Mouse (Mus musculus) mouse trophoblast stem cell (cell line): Measurements from ENCODE around the gene Mgat3.

ENCODE experiments used
- in situ Hi-C, 2 experiments: fragments of 300-500 bp; cut with MseI, MboI; formaldehyde crosslinking; loops; 2 replicates in 1 of 2; 3 replicates in 1 of 2; pipeline ENCODE4 v1.15.1; 2025

The Mgat3 gene

DNA sequence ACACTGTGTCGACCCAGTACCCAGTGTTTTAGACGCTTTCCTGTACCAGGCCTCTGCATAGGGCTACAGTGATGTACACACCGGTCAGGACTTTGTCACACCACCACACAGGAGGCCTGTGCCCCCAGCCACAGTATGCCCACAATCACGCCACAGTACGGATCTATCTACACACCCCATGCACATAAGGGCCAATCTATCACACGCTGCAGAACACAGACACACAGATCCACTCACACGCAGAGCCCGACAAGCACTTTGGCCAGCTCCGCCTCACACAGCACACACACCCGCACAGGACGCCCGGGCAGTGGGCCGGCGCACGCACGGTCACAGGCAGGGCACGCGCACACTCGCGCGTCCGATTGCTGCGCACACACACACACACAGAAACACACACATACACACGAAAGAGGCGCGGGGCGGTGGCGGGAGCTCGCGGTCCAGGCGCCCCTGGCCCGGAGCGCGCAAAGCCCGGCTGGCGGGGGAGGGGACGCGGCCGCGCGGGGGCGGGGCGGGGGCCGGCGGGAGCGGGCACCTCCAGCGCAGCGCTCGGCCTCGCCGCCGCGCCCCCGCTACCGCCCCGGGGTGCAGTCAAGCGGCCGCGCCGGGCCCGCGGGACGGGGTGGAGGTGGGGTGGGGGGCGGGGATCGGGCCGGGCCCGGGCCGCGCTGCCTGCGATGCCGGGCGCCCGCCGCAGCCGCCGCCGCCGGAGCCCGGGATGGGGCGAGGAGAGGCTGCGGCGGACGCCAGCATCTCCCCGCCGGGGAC, at the start of gene Mgat3:
Gene Mgat3 (plus strand): TSS at position 721 of the 771 bp plus-strand sequence.
- in situ Hi-C loops: no loop called here

DNA sequence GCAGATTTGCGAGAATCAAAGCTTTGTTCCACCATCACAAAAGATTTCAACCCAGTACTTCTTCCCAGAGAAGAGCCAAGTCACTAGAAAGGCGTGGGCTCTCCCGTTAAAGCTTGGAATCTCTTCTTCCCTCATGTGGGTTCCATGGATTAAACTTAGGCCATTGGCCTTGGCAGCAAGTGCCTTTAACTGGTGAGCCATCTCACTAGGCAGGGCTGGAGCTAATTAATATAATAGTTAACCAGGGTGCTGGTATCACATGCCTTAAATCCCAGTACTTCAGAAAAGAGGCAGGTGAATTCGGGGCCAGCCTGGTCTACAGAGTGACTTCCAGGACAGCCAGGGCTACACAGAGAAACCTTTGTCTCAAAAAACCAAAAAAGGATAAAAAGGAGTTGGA, 48.9 kb upstream of the Mgat3 start:
- in situ Hi-C loops: no loop called here

DNA sequence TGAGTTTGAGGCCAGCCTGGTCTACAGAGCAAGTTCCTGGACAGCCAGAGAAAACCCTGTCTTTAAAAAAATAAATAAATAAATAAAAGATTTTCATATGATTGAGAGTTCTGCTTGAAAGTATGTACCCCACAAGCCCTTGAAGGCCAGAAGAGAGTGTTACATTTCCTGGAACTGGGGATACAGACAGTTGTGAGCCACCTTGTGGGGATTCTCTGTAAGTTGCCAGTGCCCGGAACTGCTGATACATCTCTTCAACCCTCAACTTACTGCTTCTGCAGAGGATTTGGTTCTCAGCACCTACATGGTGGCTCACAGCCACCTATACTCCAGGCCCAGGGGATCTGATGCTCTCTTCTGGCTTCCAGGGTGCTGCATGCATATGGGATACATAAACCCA, 46.3 kb upstream of the Mgat3 start:
- in situ Hi-C loops: no loop called here

DNA sequence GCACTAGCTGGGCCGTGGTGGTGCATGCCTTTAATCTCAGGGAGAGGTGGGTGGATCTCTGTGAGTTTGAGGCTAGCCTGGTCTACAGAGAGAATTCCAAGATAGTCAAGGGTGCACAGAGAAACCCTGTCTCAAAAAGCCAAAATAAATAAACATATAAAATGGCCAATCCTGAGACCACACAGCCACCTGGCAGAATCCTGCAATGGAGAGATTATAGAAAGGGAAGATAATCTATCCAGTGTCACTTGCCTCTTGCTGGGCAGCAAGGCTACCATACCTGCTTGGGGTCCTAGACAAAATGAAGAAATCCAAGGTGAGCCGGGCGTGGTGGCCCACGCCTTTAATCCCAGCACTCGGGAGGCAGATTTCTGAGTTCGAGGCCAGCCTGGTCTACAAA, 43.5 kb upstream of the Mgat3 start:
- in situ Hi-C loops: no loop called here

DNA sequence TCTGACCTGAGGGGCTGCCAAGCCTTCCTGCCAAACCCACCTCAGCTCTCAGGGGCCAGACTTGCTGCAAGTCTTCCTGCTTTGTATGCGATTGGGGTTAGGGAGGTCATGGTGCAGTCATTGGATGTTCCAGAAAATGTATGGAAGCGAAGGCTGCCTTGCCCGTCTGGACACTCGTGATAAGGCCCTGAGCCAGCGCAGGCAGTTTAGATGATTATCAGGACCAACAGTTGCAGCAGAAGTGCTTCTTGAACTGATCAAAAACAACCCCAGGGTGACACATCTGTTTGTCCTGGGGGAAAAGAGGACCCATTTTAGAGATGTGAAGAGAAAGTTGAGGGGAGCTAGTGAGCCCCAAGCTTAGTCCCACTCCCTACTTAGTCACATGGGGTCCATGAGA, 42.8 kb upstream of the Mgat3 start:
- in situ Hi-C loops: no loop called here

DNA sequence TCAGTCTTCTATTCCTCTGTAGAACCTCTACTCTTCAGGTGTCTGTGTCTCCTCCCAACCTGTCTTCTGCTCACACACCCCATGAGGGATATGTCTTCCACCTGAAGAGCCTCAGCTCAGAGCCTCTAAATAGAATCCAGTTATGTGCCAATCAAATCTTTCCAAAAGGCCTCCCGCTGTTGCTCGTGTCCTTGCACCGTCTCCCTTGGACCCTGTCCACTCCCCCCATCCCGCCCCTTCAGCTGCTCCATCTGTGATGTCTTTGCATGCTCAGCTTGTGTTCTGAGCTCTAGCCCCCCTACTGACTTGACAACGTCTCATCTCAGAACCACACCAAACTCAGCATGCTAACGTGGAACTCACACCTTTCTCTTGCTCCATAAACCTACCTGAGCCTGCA, 42.1 kb upstream of the Mgat3 start:
- in situ Hi-C loops: no loop called here

DNA sequence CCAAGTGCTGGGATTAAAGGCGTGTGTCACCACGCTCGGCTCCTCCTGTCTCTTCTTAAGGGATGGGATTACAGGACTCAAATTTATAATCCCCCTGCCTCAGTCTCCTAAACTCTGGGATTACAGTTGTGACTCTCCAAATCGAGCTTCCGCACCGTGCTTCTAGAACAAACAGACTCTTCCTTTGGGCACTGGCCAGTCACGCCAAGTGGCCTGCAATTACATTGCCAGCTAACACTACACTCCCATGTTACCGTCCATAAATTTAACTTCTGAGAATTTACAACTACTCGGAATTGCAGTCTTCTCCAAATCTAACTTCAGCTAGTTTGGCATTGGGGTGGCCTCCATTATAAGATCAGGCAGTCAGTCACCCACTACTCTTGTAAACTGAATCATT, 41.1 kb upstream of the Mgat3 start:
- in situ Hi-C loops: no loop called here

DNA sequence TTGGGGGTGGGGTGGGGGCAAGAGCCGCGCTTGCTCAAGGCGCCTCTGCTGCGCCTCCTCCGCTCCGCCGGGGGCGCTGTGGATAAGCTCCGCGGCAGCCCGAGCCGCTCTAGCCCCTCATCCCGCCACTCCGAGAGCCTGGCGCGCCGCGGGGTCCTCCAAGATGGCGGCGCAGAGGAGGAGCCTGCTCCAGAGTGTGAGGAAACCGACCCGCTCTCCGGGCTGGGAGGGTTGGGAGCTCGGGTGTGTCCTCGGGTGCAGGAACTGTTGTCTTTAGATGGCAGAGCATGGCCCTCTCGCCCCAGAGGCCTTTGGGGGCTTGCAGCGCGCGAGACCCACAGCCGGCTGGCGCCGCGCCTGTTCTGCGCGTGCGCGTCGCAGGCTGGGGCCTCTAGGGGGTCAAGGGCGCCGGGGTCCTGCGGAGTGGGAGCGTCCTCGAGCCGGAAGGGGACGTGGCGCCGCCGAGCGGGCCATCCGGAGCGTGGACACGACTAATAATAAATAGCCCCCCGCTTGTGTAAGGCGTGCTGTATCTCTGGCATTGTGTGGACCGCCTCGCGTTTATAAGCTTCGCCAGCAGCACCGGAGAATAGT, 40.4 kb upstream of the Mgat3 start, which contains the start of gene Tab1:
Gene Tab1 (plus strand): TSS at position 135 of the 594 bp plus-strand sequence.
- in situ Hi-C loops: no loop called here

DNA sequence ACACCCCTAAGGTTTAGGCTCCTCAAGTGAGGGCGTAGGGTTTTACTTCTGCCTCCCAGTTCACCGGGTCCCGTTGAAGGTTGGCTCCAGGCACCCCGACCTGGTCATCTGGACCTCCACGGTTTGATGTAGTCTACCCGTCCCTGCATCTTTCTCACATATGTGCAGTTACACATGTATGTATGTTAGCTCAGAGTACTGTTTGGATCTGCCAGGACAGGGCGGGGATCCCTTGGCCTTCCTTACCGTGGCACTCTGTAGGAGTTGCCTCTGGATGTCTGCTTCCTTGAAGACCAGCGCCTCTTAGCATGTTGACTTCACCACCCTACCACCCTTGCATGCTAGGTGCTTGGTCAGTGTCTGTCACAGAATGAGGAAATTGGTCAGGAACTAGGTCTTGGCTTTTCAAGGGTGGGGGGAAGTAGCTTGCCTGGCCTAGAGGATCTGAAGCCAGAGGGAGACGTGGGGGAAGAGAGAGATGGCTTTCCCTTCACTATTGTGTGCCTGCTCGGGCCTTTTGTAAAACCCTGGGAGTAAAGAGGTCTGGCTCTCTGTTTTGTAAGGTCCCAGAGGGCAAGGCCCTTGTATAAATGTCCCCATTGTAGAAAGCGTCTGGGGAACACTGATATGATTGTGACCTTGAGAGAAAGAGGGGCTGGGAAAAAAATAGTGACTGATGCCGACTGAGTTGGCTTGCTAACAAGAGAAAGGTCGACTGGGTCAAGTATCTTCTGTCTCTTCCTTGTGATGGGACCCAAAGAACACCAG, 39.7 kb upstream of the Mgat3 start:
- in situ Hi-C loops: no loop called here

DNA sequence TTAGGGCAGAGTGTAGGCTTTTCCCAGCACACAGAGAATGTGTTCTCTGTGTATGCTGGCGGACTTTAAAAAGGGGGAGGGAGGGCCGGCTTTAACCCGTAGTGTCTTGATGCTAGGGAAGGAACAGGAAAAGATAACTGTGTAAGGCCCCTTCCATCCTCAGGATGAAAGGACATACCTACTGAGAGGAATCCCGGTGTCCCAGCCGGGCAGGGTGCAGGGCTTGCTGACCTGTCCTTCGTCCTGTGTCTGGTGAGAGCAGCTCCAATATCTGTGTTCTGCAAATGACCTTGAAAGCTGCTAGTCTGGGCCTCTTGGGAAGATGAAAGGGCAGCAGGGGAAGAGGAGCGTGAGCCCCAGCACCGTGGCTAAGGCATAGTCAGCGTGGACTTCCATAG, 39.1 kb upstream of the Mgat3 start:
- in situ Hi-C loops: no loop called here

DNA sequence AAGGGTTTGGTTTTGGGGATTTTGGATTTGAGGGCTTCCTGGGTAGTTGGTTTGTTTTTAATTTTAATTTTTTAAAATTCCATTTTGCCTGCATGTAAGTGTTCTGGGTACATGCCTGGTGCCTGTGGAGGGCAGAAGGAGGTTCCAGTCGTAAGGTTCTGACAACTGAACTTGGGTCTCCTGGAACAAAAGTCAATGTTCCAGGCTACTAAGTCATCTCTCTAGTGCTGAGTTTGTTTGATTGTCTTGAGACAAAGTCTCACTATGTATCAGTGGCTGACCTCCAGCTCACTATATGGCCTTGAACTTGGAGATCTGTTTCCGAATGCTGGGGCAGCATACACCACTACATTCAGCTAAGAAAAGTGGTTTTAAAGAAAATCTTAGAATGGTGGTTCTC, 38.0 kb upstream of the Mgat3 start:
- in situ Hi-C loops: no loop called here

DNA sequence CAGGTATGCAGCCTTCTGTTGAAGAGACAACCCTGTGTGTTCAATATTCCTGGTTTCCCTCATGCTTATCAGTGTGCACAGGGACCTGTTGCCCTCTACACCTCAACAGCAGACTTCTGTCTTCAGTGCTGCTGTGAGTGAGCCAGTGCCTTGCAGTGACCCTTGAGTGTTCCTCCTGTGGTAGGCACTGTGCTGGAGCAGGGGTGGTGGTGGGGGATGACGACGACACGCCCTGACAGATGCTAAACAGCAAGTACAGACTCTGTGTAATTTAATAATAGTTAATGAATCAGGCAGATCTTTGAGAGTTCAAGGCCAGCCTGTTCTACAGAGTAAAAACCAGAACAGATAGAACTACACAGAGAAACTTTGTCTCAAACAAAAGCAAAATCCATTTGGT, 36.9 kb upstream of the Mgat3 start:
- in situ Hi-C loops: no loop called here

DNA sequence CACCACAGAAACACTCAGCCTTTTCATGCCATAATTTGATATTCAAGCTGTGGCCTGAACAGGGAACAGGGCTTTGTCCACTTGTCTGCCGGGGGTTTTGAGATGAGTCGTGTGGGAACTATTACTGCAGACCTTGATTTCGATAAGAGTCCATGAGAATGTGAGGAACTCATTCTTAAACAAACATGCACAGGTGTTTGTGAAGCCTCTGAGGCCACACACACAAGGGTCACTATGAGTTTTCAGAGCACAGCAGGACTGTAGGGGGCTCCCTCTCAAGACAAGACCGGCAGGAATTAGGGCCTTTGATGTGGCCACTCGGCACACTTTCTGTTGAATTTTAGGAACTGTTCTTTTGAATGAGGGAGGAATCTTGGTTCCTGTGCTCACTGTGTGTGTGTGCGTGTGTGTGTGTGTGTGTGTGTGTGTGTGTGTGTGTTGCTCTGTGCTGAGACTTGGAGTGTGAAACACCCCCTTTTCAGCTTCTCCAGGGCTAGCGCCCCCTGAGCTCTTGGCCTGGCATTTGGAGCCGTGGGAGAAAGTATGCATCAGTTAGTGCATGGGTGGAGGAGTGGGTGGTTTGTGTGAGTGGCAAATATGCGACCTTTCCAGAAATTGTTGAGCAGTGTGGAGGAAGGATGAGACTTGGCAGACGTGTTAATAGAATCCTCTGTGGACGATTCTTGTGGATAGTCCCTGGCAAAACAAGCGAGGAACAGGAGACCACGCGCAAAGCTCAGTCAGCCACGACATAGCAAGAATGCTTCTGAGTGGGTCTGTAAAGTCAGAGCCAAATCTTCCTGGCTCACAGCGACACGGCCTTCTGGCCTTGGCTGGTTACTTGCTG, 35.4 kb upstream of the Mgat3 start:
- in situ Hi-C loops: no loop called here

DNA sequence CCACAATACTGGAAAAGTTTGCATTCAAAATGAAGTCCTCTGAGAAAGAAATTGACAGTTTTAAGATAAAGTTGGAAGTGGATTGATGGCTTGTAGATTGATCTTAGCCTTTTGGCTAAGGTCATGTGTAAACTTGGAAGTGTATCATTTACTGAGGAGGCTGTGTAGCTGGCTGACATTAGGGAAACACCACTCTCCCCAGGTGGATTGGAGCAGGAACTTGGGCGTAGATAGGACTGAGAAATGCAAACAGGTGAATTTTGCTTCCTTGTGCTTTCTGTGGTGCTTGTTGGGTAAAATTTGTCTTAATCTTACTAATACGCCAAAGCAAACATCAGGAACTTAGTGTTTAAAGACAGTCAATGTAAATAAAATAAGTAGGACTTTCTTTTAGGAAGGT, 33.2 kb upstream of the Mgat3 start:
- in situ Hi-C loops: no loop called here

DNA sequence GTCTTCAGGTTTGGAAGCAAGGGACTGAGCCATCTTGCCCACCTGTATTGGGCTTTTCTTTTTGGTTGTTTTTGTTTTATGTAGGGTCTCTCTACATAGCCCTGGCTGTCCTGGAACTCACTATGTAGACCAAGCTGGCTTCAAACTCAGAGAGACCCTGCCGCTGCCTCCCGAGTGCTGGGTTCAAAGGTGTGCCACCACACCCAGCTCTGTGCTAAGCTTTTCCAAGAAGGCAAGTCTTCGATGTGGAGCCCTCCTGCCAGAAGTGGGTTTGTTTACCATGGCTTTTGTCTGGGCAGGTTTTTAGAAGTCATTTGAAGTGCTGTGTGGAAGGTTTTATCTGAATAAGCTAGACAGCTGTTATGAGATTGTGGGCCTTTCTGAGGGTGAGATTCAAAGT, 32.6 kb upstream of the Mgat3 start:
- in situ Hi-C loops: no loop called here

DNA sequence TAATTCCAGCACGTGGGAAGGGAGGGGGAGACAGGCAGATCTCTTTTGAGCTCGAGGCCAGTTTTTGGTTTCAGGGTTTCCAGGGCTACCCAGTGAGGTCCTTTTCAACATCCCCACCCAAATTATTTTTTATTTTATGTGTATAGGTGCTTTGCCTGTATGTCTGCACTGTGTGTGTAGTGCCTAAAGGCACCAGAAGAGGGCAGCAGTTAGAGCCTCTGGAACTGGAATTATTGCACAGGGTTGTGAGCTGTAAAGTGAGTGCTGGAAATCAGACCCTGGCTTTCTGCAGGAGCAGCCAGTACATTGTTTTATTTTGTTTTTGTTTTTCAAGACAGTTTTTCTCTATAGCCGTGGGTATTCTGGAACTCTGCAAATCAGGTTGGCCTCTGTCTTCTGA, 31.4 kb upstream of the Mgat3 start:
- in situ Hi-C loops: no loop called here

DNA sequence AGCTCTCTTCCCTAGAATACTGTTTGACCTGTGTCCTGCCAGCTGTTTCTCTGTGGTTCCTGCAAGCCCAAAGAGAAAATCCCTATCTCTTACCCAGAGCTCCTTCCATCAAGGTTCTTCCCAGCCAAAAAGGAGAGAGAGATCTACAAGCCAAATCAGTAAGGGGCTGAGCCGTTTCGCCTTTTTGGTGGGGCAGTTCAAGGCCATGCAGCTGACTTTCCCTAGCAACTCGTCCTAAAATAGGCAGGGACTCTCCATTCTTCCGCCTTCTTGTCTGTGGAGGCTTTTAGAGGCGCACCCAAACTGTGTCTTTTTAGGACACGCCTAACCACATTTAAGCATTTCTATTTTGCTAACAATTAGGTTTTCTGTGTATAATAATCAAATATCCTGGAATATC, 29.8 kb upstream of the Mgat3 start:
- in situ Hi-C loops: no loop called here

DNA sequence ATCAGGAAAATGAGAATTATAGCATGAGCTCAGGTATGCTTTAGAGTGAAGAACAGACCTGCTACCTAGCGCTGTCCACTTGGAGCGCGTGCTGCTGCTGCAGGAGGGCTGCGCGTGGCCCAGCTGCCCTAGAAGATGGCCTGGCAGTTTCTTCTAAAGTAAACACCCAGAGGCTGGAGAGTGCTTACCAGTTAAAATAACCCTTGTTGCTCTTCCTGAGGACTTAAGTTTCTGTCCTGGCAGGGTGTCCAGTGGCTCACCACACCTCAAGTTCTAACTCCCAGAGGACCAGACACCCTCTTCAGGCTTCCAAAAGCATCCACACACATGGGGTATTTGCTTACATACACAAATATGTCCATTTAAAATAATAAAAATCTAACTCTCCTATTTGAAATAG, 28.1 kb upstream of the Mgat3 start:
- in situ Hi-C loops: no loop called here

DNA sequence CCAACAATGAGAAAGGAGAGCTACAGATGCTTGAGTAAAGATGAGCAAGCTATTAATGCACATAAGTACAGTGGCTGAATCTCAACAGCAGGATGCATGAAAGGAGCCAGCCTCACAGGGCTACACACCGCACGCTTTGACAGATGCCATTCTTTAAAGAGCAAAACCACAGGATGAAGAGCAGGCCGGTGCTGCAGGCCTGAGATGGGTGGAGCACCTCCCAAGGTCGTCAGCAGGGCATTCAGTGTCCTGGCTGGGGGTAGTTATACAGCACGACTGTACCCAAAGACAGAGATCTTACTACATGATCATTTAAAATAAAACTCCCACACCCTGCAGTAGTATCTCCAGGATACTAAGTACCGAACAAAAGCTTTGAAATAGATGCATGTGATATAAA, 27.4 kb upstream of the Mgat3 start:
- in situ Hi-C loops: no loop called here

DNA sequence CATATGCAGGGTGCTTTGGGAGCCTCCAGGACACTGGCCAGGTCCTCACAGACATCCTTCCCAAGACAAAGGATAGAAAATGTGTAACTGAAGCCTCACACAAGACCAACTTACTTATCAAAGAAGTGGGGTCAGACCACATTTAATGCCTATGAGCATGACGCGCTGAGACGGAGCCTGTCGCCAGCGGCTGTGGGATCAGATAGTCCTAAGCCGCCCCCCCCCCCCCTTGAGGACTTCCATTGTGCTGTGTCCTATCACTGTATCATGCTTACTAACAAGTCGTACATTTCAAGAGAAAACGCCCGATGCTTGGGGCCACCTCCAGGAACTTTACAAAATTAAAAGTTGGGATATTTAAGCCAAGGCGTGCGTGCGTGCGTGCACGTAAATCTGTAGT, 26.4 kb upstream of the Mgat3 start:
- in situ Hi-C loops: no loop called here

DNA sequence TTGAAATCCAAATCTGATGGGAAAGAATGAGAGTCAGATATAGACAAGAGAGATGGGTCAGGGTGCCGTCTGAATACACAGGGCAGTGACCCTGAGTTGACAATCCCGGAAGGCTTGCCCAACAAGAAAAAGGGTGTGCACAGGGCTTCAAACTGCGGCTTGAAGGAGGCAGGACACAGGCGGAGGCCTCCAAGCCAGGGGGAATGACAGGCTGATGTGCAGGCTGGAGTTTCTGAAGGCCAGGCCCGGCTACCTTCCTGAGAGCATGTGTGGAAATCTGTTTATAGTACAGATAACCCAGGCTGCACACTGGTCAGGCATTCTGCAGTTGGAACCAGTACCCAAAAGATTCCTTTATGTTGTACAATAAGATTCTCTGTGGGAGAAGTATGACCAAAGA, 26.0 kb upstream of the Mgat3 start:
- in situ Hi-C loops: no loop called here

DNA sequence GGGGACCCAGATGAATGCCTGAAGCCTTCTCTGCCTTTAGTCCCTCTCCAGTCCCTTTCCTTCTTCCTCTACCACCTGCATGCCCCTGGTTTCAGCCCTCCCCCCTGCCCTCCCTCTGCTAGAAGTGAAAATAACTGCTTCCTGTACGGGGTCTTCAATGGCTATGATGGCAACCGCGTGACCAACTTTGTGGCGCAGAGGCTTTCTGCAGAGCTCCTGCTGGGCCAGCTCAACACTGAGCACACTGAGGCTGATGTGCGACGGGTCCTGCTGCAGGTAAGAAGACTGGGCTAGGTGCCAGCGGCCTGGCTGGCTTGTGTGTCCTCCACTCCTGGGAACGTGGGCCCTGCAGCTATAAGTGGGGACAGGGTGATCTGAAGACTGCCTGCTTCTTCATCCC, 25.0 kb upstream of the Mgat3 start:
- in situ Hi-C loops: no loop called here
